Mouse (Mus musculus): Measurements from ENCODE around the gene AW011738.

DNA sequence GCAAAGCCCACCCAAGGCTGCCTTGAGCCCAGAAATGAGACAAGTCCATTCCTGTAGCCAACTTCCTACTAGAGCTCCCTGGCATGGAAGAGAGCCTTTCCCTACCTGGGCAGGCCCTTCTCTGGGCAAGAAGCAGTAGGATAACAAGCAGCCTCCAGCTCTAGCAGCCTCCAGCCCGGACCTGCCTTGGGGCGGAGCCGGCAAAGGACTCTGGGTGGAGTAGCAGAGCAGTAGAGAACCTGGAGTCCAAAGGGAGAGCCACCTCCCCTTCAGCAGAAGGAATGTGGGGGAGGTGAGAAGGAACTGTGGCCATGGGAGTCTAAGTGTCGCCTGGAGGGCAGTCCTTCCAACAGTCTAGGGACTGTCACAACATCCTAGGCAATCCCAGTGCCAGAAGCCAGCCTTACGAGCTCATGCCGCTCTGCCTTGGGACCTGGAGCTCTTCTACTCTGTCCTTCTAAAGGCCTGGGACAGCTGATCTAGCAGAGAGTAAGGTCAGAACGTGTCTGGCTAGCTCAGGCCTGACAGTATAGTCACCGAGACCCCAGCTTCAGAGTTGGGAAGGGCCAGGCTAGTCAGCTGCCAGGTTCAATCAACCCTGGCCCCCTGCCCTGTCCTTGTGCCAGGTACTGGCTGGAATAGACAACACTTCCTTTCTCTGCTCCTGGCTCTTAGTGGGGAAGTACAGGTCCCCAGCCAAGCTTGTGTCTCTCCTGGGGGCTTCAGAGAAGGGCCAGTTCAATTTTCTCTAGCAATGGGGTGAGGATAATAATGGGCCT lies 10.5 kb upstream of the AW011738 start:
- TF ChIP-seq CTCF (IDR thresholded peaks at IDR 0.05; ENCODE audit: borderline replicate concordance, insufficient read depth, low read depth, low read length) (no peak), POLR2A (IDR thresholded peaks at IDR 0.05; ENCODE audit: borderline replicate concordance, insufficient read depth, low read length) (no peak)

Data from cerebellum, adult 2 months (tissue).